Mouse (Mus musculus): ENCODE data around the gene Zc3h12c. TPM values are rescaled to one million over a fixed set of nuclear protein-coding genes. Genes with fewer than 3 reads are reported as not detected.
"Not testable (repeated sequence)": the region's sequence is repeated elsewhere in the genome, so short reads cannot be mapped to it uniquely, and the experiment has no call there.

Zc3h12c gene
- polyA plus RNA-seq, 1 experiment from 2014 or later, result 2.6 TPM

DNA sequence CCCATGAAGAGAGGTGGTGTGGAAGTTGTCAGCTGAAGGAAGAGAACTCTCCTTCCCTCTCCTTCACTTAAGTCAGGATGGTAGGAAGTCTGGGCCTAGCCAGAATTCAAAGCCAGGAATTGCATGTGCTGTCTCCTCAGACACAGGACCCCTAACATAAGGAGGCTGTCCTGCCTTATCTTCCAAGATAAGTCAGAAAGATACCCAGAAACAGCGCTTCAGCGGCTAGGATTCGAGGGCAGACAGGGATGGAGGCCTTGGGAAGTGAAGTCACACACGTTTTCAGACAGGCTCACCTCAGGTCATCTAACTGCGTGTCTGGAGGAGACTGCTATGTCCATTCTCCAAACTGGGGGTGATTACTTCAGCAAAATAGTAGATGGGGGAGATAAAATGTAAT, 74.4 kb downstream of the Zc3h12c start:
- Histone ChIP-seq H3K4me3 (no peak overlapping the region), H3K27me3 (ENCODE audit: insufficient read depth, poor library complexity, severe bottlenecking) (no peaks in the 10 kb centered on the region), H3K4me1 (peaks cover 33% of the 10 kb centered on the region), H3K27ac (peak overlapping the region; percentile 59; the same call in 1 of the 2 replicates), H3K36me3 (peaks cover 10% of the 10 kb centered on the region; the same call in 1 of the 2 replicates), H3K9me3 (no peaks in the 10 kb centered on the region)
- DNase-seq (ENCODE audit: low spot score), result no peak
- 22% methylated on average over 5 of the region's 5 CpGs for WGBS

DNA sequence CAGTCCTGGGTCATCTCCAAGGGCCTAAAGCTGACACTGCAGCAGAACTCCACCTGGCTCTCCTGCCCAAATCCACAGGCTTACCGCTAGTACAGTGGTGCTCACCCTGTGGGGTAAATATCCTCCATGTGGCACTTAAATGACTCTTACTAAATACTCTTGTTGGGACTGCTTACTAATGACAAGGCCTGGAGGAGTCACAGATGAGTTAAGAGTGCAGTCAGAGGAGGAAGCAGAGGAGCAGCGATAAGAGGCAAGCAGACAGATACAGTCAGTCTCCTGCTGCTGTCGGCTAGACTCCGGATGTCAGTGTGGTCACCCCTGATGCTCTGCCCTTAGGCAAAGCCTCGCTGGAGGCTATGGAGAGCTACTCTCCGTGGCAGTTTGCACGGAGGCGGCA, 75.3 kb downstream of the Zc3h12c start:
- no peak overlapping the region for H3K4me3 ChIP-seq
- H3K27me3 ChIP-seq (ENCODE audit: insufficient read depth, poor library complexity, severe bottlenecking), result no peaks in the 10 kb centered on the region
- H3K4me1 ChIP-seq, result peaks cover 33% of the 10 kb centered on the region
- peak overlapping the region; percentile 59 for H3K27ac ChIP-seq
- 16% methylated on average over 8 of the region's 8 CpGs for WGBS
- DNase-seq (ENCODE audit: low spot score), result no peak
- no peaks in the 10 kb centered on the region for H3K9me3 ChIP-seq
- peaks cover 19% of the 10 kb centered on the region for H3K36me3 ChIP-seq

DNA sequence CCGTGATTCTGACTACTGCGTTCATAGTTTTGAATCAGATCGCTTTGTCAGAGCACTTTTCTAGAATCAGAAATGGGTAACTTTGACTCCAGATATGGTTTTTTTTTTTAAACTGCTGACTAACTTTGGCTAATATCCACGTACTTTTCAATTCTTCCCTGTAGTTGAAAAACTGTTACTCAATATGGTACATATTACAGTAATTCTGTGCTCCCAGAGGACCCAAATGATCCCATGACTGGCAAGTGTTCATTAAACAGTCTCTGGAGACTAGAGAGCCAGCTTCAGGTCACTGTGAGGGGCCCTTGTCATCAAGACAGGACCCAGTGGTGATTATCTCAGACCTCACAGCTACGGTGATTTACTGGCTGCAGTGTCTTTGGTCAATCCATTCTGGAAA, 76.1 kb downstream of the Zc3h12c start:
- Histone ChIP-seq H3K9me3 (no peaks in the 10 kb centered on the region), H3K36me3 (peaks cover 27% of the 10 kb centered on the region), H3K4me1 (peaks cover 30% of the 10 kb centered on the region), H3K27ac (no peak overlapping the region), H3K27me3 (ENCODE audit: insufficient read depth, poor library complexity, severe bottlenecking) (no peaks in the 10 kb centered on the region), H3K4me3 (no peak overlapping the region)
- 75% methylated on average over 5 of the region's 5 CpGs for WGBS
- no peak for DNase-seq (ENCODE audit: low spot score)

DNA sequence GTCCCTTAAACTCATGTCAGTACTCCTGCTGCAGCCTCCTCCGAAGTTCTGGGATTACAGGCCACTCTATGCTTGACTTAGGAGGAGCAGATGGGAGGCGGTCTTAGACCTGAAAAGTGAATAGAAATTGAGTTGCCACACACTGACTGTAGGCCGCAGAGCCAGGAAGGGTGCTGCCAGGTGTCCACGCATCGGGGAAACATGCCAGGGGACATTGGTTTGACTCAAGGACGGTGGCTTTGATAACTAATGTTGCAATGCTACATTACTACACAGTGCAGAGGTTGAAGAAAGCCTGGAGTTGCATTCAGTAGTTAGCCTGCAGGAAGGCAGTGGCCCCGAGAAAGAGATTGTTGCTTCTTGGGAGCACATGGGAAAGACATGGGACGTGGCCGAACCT, 76.6 kb downstream of the Zc3h12c start:
- H3K36me3 ChIP-seq, result peaks cover 32% of the 10 kb centered on the region
- H3K4me3 ChIP-seq, result no peak overlapping the region
- no peak for DNase-seq (ENCODE audit: low spot score)
- peaks cover 29% of the 10 kb centered on the region for H3K4me1 ChIP-seq
- WGBS, result 88% methylated on average over 9 of the region's 9 CpGs
- no peaks in the 10 kb centered on the region for H3K9me3 ChIP-seq
- no peaks in the 10 kb centered on the region for H3K27me3 ChIP-seq (ENCODE audit: insufficient read depth, poor library complexity, severe bottlenecking)
- H3K27ac ChIP-seq, result peak overlapping the region; percentile 36; the same call in 1 of the 2 replicates

DNA sequence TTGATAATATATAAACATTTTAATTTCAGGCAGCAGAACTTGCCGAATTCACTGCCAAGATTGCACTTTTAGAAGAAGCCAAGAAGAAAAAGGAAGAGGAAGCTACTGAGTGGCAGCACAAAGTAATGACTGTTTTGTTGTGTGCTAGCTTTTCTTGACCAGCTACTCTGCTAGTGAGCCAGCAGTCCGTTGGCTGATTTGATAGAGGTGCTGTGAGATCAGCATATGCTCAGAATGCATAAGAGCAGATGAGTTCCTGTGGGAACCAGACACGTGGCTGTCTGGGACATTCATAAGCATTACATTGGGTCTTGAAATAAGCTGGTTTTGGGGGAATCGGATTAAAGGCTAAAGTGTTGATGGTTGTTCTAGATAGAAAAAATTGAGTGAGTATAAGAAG, 86.0 kb downstream of the Zc3h12c start:
- WGBS, result 80% methylated on average over 4 of the region's 4 CpGs
- no peak for DNase-seq (ENCODE audit: low spot score)
- H3K27ac ChIP-seq, result no peak overlapping the region

DNA sequence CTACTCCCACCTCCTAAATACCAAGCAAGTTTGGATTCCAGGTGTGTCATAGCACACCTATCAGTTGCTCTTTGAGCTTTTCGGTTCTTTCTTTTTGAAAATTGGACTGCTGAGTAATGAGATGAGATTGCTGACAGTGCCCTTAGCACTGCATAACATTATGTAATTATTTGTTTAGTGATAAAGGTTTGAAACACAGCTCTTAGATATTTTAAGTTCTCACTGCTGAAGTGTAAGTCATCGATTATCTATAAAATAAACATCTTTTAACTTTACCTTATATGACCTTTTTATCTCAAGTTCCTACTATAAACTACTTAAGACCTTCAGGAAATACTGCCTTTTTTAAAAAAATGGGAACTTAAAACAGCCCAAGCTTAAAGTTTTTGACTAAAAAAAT, 86.4 kb downstream of the Zc3h12c start:
- Histone ChIP-seq H3K27ac (no peak overlapping the region), H3K4me3 (no peak overlapping the region), H3K4me1 (no peaks in the 10 kb centered on the region), H3K36me3 (peaks cover 78% of the 10 kb centered on the region), H3K9me3 (no peaks in the 10 kb centered on the region), H3K27me3 (ENCODE audit: insufficient read depth, poor library complexity, severe bottlenecking) (no peaks in the 10 kb centered on the region)
- no peak for DNase-seq (ENCODE audit: low spot score)
- WGBS, result 69% methylated on average over 2 of the region's 2 CpGs

More for the DNA sequence above, 86.0 kb downstream of the Zc3h12c start:
- no peaks in the 10 kb centered on the region for H3K27me3 ChIP-seq (ENCODE audit: insufficient read depth, poor library complexity, severe bottlenecking)
- no peak overlapping the region for H3K4me3 ChIP-seq
- peaks cover 78% of the 10 kb centered on the region for H3K36me3 ChIP-seq
- no peaks in the 10 kb centered on the region for H3K4me1 ChIP-seq
- H3K9me3 ChIP-seq, result no peaks in the 10 kb centered on the region

DNA sequence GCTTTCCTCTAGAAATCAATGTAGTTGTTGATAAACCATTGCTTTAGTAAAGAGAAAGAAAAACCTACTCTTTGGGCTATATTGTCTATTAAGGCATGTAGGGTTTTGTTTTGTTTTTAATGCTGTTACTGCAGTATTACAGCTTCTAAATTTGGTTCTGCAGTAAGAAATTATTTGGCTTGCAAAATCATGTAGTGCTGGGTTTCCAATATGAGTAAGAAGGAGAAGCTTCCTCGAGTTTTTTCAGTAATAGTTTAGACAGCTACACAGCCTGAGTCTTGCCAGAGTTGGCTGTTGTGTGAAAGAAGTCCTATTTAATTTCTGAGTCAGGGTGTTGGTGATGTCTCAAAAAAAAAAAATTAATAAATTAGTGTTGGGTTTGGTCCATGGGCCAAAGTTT, 90.7 kb downstream of the Zc3h12c start:
- Histone ChIP-seq H3K9me3 (no peaks in the 10 kb centered on the region), H3K4me3 (no peak overlapping the region), H3K36me3 (peaks cover 83% of the 10 kb centered on the region), H3K27ac (no peak overlapping the region), H3K27me3 (ENCODE audit: insufficient read depth, poor library complexity, severe bottlenecking) (no peaks in the 10 kb centered on the region), H3K4me1 (no peaks in the 10 kb centered on the region)
- WGBS, result 88% methylated on average over 1 of the region's 1 CpGs
- DNase-seq (ENCODE audit: low spot score), result no peak

DNA sequence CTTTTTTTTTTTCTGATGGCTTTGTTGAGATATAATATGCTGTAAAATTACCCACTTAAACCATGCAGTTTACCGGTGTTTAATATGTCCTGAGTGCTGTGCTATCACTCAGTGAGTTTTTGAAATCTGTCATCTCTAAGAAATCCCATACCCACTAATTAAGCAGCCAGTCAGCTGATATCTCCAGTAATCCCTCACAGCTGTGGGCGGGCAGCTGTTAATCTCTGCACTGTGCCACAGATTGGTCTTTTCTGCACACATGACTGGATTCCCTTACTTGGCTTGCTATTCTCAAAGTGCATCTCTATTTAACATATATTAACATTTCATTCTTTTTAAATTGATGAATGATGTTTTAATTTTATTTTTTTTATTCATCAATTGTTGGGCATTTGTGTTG, 92.3 kb downstream of the Zc3h12c start:
- no peak for DNase-seq (ENCODE audit: low spot score)
- H3K9me3 ChIP-seq, result no peaks in the 10 kb centered on the region
- H3K4me3 ChIP-seq, result no peak overlapping the region
- H3K27me3 ChIP-seq (ENCODE audit: insufficient read depth, poor library complexity, severe bottlenecking), result no peaks in the 10 kb centered on the region
- WGBS, result 86% methylated on average over 2 of the region's 2 CpGs
- no peak overlapping the region for H3K27ac ChIP-seq
- H3K36me3 ChIP-seq, result peaks cover 82% of the 10 kb centered on the region
- no peaks in the 10 kb centered on the region for H3K4me1 ChIP-seq

DNA sequence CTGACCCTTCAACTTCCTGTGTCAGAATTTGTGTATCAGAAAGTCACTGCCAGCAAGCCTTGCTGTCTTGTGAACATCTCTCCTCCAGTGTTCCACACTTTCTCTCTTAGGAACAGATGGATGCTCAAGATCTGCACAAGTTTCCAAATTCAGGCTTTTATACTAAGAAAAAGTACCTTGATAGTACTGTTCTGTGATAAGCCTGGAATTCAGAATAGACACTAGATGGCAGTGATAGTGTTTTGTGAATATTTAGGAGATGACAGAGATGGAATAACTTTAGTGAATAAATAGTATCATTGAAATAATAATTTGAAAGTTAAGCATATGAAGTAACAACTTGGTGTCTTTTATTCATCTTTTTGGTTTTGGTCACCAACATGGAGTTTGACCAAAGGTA, 96.2 kb downstream of the Zc3h12c start:
- no peak overlapping the region for H3K27ac ChIP-seq
- H3K4me1 ChIP-seq, result no peaks in the 10 kb centered on the region
- no peak for DNase-seq (ENCODE audit: low spot score)
- H3K36me3 ChIP-seq, result peaks cover 89% of the 10 kb centered on the region
- no peak overlapping the region for H3K4me3 ChIP-seq
- no peaks in the 10 kb centered on the region for H3K9me3 ChIP-seq
- no peaks in the 10 kb centered on the region for H3K27me3 ChIP-seq (ENCODE audit: insufficient read depth, poor library complexity, severe bottlenecking)

DNA sequence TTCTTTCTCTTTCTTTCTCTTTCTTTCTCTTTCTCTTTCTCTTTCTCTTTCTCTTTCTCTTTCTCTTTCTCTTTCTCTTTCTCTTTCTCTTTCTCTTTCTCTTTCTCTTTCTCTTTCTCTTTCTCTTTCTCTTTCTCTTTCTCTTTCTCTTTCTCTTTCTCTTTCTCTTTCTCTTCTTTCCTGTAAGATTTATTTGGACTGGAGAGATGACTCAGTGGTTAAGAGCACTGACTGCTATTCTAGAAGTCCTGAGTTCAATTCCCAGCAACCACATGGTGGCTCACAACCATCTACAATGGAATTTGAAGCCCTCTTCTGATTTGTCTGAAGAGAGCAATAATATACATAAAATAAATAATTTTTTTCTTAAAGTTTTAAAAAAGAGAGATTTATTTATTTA, 97.0 kb downstream of the Zc3h12c start:
- H3K4me3 ChIP-seq; H3K4me1 ChIP-seq; H3K9me3 ChIP-seq; H3K27me3 ChIP-seq (ENCODE audit: insufficient read depth, poor library complexity, severe bottlenecking); DNase-seq (ENCODE audit: low spot score); H3K27ac ChIP-seq: not testable (repeated sequence)
- peaks cover 86% of the 10 kb centered on the region for H3K36me3 ChIP-seq

DNA sequence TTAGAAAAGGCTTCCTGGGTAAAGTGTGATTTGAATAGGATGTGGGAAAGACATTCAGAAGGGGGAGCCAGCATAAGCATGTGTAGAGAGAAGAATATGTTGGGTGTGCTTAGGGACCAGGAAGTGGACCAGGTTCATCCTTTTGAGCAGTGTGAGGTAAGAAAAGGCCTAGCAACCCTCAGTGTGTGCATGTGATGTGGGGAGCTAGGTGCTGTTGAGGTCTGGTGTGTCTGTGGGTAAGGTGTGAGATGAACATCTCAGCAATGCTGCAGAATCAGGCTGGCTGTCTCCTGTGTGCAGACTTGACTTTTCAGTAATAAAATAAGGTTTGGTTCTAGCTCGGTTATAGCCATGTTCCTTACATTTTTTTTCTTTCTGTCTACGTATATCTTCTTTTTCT, 98.3 kb downstream of the Zc3h12c start:
- no peak for DNase-seq (ENCODE audit: low spot score)
- H3K27me3 ChIP-seq (ENCODE audit: insufficient read depth, poor library complexity, severe bottlenecking), result no peaks in the 10 kb centered on the region
- no peaks in the 10 kb centered on the region for H3K9me3 ChIP-seq
- H3K4me3 ChIP-seq, result no peak overlapping the region
- H3K36me3 ChIP-seq, result peaks cover 87% of the 10 kb centered on the region
- WGBS, result 94% methylated on average over 2 of the region's 2 CpGs
- H3K27ac ChIP-seq, result no peak overlapping the region
- no peaks in the 10 kb centered on the region for H3K4me1 ChIP-seq

Small RNA genes lying within 50 kb of the gene (microRNA-seq; reads per million reads assigned to microRNA genes)
- gene Gm27686 (not detected), gene Mir6244 (not detected)

Other genes with a start within 250 kb of the Zc3h12c start
- 70.3 and 96.3 TPM in 2 replicates for gene Fdx1, start 205.0 kb downstream of the Zc3h12c start, polyA plus RNA-seq (2016; fragmentation: Nextera tagmentation; extraction: Ambion mirVana)
- 172 and 176 TPM in 2 replicates for gene Rdx, start 121.4 kb downstream of the Zc3h12c start, polyA plus RNA-seq (2016; fragmentation: Nextera tagmentation; extraction: Ambion mirVana)

Measured in heart, embryonic 10.5 days (tissue).